Mouse (Mus musculus): ENCODE results near the gene Orai2. TPM values are rescaled to one million over a fixed set of nuclear protein-coding genes. Genes with fewer than 3 reads are reported as not detected.
"Not testable (repeated sequence)": the region's sequence is repeated elsewhere in the genome, so short reads cannot be mapped to it uniquely, and the experiment has no call there.

The Orai2 gene
- total RNA-seq, 2 experiments from 2014 or later = 148 to 150 TPM

GRCm38 (mm10) chr5:136143161-136143755 lies 27.3 kb downstream of the Orai2 start:
- no peak for DNase-seq (ENCODE audit: low spot score in 2 of 2)
- no peak overlapping the region for H3K4me3 ChIP-seq
- no peak overlapping the region for H3K27ac ChIP-seq
- peak; percentile 69 for TF ChIP-seq CTCF (conservative IDR thresholded peaks at IDR 0.05)

- no peak overlapping the region for H3K4me3 ChIP-seq
- no peak overlapping the region for H3K27ac ChIP-seq
- DNase-seq (ENCODE audit: low spot score in 2 of 2) = no peak
- no peak for TF ChIP-seq CTCF (conservative IDR thresholded peaks at IDR 0.05)
Measured at GRCm38 (mm10) chr5:136142746-136143145, 27.8 kb downstream of the Orai2 start.

GRCm38 (mm10) chr5:136140057-136140482 lies 30.4 kb downstream of the Orai2 start:
- no peak for TF ChIP-seq CTCF (conservative IDR thresholded peaks at IDR 0.05)
- H3K27ac ChIP-seq = no peak overlapping the region
- DNase-seq (ENCODE audit: low spot score in 2 of 2) = no peak
- no peak overlapping the region for H3K4me3 ChIP-seq

- no peak for TF ChIP-seq CTCF (conservative IDR thresholded peaks at IDR 0.05)
- DNase-seq (ENCODE audit: low spot score in 2 of 2) = no peak
- no peak overlapping the region for H3K27ac ChIP-seq
- no peak overlapping the region for H3K4me3 ChIP-seq
Measured at GRCm38 (mm10) chr5:136139393-136139792, 31.1 kb downstream of the Orai2 start.

- no peak overlapping the region for H3K27ac ChIP-seq
- peak; percentile 81 for TF ChIP-seq CTCF (conservative IDR thresholded peaks at IDR 0.05)
- H3K4me3 ChIP-seq = no peak overlapping the region
- DNase-seq (ENCODE audit: low spot score in 2 of 2) = peak; percentile 30 to 44
Measured at GRCm38 (mm10) chr5:136137658-136138274, 32.7 kb downstream of the Orai2 start.

- H3K27ac ChIP-seq = peak overlapping the region; percentile 81
Measured at GRCm38 (mm10) chr5:136136292-136136990, 34.1 kb downstream of the Orai2 start.

GRCm38 (mm10) chr5:136135571-136136291 lies 34.8 kb downstream of the Orai2 start, which contains the start of the genes Lrwd1 and Alkbh4:
Gene Lrwd1 (minus strand): TSS chr5:136136074.
Gene Alkbh4 (plus strand): TSS chr5:136136146.
- peak within 1 kb of the TSS; percentile 81 for H3K27ac ChIP-seq
- peak within 1 kb of the TSS; percentile 73 for H3K4me3 ChIP-seq
- peak; percentile 82 for TF ChIP-seq CTCF (conservative IDR thresholded peaks at IDR 0.05)

More at GRCm38 (mm10) chr5:136136292-136136990, 34.1 kb downstream of the Orai2 start:
- H3K4me3 ChIP-seq = peak overlapping the region; percentile 73
- TF ChIP-seq CTCF (conservative IDR thresholded peaks at IDR 0.05) = no peak
- DNase-seq (ENCODE audit: low spot score in 2 of 2) = no peak

GRCm38 (mm10) chr5:136122165-136122564 lies 48.3 kb downstream of the Orai2 start:
- H3K4me3 ChIP-seq = no peak overlapping the region
- no peak for DNase-seq (ENCODE audit: low spot score in 2 of 2)
- H3K27ac ChIP-seq = no peak overlapping the region
- TF ChIP-seq CTCF (conservative IDR thresholded peaks at IDR 0.05) = no peak

More at GRCm38 (mm10) chr5:136135571-136136291, 34.8 kb downstream of the Orai2 start, which contains the start of the genes Lrwd1 and Alkbh4:
- peak; percentile 95 to 96 for DNase-seq (ENCODE audit: low spot score in 2 of 2)

- Histone ChIP-seq H3K27ac (peak overlapping the region; percentile 93), H3K4me3 (peak overlapping the region; percentile 94)
- no peak for DNase-seq (ENCODE audit: low spot score in 2 of 2)
- TF ChIP-seq CTCF (conservative IDR thresholded peaks at IDR 0.05) = no peak
Measured at GRCm38 (mm10) chr5:136116784-136117112, 53.8 kb downstream of the Orai2 start.

GRCm38 (mm10) chr5:136115891-136116783 lies 54.4 kb downstream of the Orai2 start, which contains the start of gene Polr2j:
Gene Polr2j (plus strand): TSS chr5:136116631.
- peak; percentile 99; the same call in 1 of the 2 replicates for TF ChIP-seq CTCF (conservative IDR thresholded peaks at IDR 0.05)
- Histone ChIP-seq H3K4me3 (peak within 1 kb of the TSS; percentile 94), H3K27ac (peak within 1 kb of the TSS; percentile 93)
- DNase-seq (ENCODE audit: low spot score in 2 of 2) = peak; percentile 96 to 99

- not testable (repeated sequence) for H3K27ac ChIP-seq; DNase-seq (ENCODE audit: low spot score in 2 of 2); H3K4me3 ChIP-seq
Measured at GRCm38 (mm10) chr5:136113546-136113945, 57.0 kb downstream of the Orai2 start.

GRCm38 (mm10) chr5:136109042-136109441 lies 61.5 kb downstream of the Orai2 start:
- DNase-seq (ENCODE audit: low spot score in 2 of 2) = no peak
- TF ChIP-seq CTCF (conservative IDR thresholded peaks at IDR 0.05) = no peak
- Histone ChIP-seq H3K4me3 (no peak overlapping the region), H3K27ac (no peak overlapping the region)
